Mouse (Mus musculus): ENCODE data around the gene Galr3. TPM values are rescaled to one million over a fixed set of nuclear protein-coding genes. Genes with fewer than 3 reads are reported as not detected.

The Galr3 gene
- 0.19 and 0.29 TPM in 2 replicates for polyA plus RNA-seq (2012; rRNA removed)

GRCm38 (mm10) chr15:79041585-79041984, at the start of gene Galr3:
Gene Galr3 (plus strand): TSS chr15:79041885.

DNA sequence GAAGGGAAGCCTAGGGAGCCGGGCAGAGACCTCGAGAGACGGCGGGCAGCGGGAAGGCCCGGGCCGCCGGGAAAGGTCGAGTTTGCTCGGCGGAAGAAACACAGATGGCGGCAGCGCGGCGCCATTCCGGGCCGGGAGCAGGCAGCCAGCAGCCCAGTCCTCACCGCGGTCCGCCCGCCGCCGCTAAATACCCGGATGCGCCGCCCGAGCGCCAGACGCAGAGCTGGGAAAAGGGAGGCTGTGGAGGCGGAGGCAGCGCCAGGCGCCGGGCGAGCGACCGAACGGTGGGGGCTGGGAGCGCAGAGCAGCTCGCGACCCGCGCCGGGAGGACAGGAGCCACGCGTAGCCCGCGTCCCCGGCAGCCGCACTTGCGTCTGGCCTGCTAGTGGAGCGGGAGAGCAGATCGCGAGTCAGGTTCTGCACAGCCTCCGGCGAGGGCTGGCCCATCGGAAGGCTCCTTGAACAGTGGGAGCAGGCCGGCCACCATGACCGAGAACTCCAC, 13.4 kb upstream of the Galr3 start, which contains the start of gene H1f0:
Gene H1f0 (plus strand): TSS at position 214 of the 502 bp plus-strand sequence.

GRCm38 (mm10) chr15:79062376-79063159, 20.9 kb downstream of the Galr3 start, which contains the start of gene Ankrd54:
Gene Ankrd54 (minus strand): TSS chr15:79062893.

GRCm38 (mm10) chr15:79074913-79075532, 33.3 kb downstream of the Galr3 start, which contains the start of gene Eif3l:
Gene Eif3l (plus strand): TSS chr15:79075179.

Other genes with a start within 250 kb of the Galr3 start
- 1.7 and 2.2 TPM in 2 replicates for gene Card10, start 238.8 kb upstream of the Galr3 start, polyA plus RNA-seq (2012; rRNA removed)
- 6.2 and 7.9 TPM in 2 replicates for gene Cdc42ep1, start 199.3 kb upstream of the Galr3 start, polyA plus RNA-seq (2012; rRNA removed)
- 8.4 TPM in 2 replicates for gene Lgals2, start 186.4 kb upstream of the Galr3 start, polyA plus RNA-seq (2012; rRNA removed)
- 15.0 and 16.5 TPM in 2 replicates for gene Gga1, start 164.7 kb upstream of the Galr3 start, polyA plus RNA-seq (2012; rRNA removed)
- 0.02 TPM in 1 of 2 replicates, not detected in the other for gene Gm49510, start 142.2 kb upstream of the Galr3 start, polyA plus RNA-seq (2012; rRNA removed)
- 19.5 and 23.1 TPM in 2 replicates for gene Sh3bp1, start 142.1 kb upstream of the Galr3 start, polyA plus RNA-seq (2012; rRNA removed)
- 7.9 and 9.4 TPM in 2 replicates for gene Pdxp, start 128.0 kb upstream of the Galr3 start, polyA plus RNA-seq (2012; rRNA removed)
- gene Lgals1, start 115.2 kb upstream of the Galr3 start, polyA plus RNA-seq (2012; rRNA removed): 463 and 475 TPM in 2 replicates
- 14.5 and 16.3 TPM in 2 replicates for gene Nol12, start 107.0 kb upstream of the Galr3 start, polyA plus RNA-seq (2012; rRNA removed)
- 18.0 and 18.1 TPM in 2 replicates for gene Triobp, start 94.2 kb upstream of the Galr3 start, polyA plus RNA-seq (2012; rRNA removed)
- 61.4 and 66.7 TPM in 2 replicates for gene H1f0, start 13.4 kb upstream of the Galr3 start, polyA plus RNA-seq (2012; rRNA removed)
- gene Ankrd54, start 21.0 kb downstream of the Galr3 start, polyA plus RNA-seq (2012; rRNA removed): 33.1 and 40.3 TPM in 2 replicates
- 93.1 and 113 TPM in 2 replicates for gene Eif3l, start 33.3 kb downstream of the Galr3 start, polyA plus RNA-seq (2012; rRNA removed)
- 1.4 and 1.6 TPM in 2 replicates for gene Micall1, start 67.0 kb downstream of the Galr3 start, polyA plus RNA-seq (2012; rRNA removed)
- gene Polr2f, start 99.1 kb downstream of the Galr3 start, polyA plus RNA-seq (2012; rRNA removed): 120 and 139 TPM in 2 replicates
- gene 1700088E04Rik, start 99.4 kb downstream of the Galr3 start, polyA plus RNA-seq (2012; rRNA removed): 0.21 and 0.23 TPM in 2 replicates
- 0.09 and 0.12 TPM in 2 replicates for gene Sox10, start 123.4 kb downstream of the Galr3 start, polyA plus RNA-seq (2012; rRNA removed)
- 11.5 and 12.3 TPM in 2 replicates for gene Pick1, start 187.3 kb downstream of the Galr3 start, polyA plus RNA-seq (2012; rRNA removed)
- 0.03 TPM in 1 of 2 replicates, not detected in the other for gene Gm49486, start 187.5 kb downstream of the Galr3 start, polyA plus RNA-seq (2012; rRNA removed)
- not detected in 2 replicates for gene Slc16a8, start 212.9 kb downstream of the Galr3 start, polyA plus RNA-seq (2012; rRNA removed)
- gene Baiap2l2, start 243.7 kb downstream of the Galr3 start, polyA plus RNA-seq (2012; rRNA removed): 3.3 and 3.4 TPM in 2 replicates